Mouse (Mus musculus) cerebellum, adult 9-11 months (tissue): ENCODE measurements at regions not wholly inside any gene's neighbourhood (a gene's known extent, or its start where the extent isn't known, plus 50 kb on each side); places are given as distances from the start of the nearest gene placed in this dataset.
A peak's percentile ranks its signal among the peaks of the same experiment; 100 is the strongest.
"Not testable (repeated sequence)": the region's sequence is repeated elsewhere in the genome, so short reads cannot be mapped to it uniquely, and the experiment has no call there.

Experiments
- DNase-seq: peaks from one replicate; pipeline ENCODE4 v3.0.0; 2022

GRCm38 (mm10) chr4:9724801-9725200, 1149.5 kb upstream of the 2610301B20Rik start:
- DNase-seq: not testable (repeated sequence)

- no peak for DNase-seq
Measured at GRCm38 (mm10) chr4:9737691-9738090, 1136.6 kb upstream of the 2610301B20Rik start.

GRCm38 (mm10) chr4:9747411-9747938, 1126.8 kb upstream of the 2610301B20Rik start:
- no peak for DNase-seq

GRCm38 (mm10) chr4:9748110-9748509, 1126.2 kb upstream of the 2610301B20Rik start:
- no peak for DNase-seq

- no peak for DNase-seq
Measured at GRCm38 (mm10) chr4:9749877-9750276, 1124.4 kb upstream of the 2610301B20Rik start.

GRCm38 (mm10) chr4:9750404-9750803, 1123.9 kb upstream of the 2610301B20Rik start:
- DNase-seq: no peak

- no peak for DNase-seq
Measured at GRCm38 (mm10) chr4:9763321-9763720, 1111.0 kb upstream of the 2610301B20Rik start.

- peak; percentile 18 for DNase-seq
Measured at GRCm38 (mm10) chr4:9769633-9770205, 1104.6 kb upstream of the 2610301B20Rik start.

GRCm38 (mm10) chr4:9770372-9771102, 1103.8 kb upstream of the 2610301B20Rik start:
- DNase-seq: peak; percentile 69

- no peak for DNase-seq
Measured at GRCm38 (mm10) chr4:9771103-9771474, 1103.2 kb upstream of the 2610301B20Rik start.

GRCm38 (mm10) chr4:9778391-9778790, 1095.9 kb upstream of the 2610301B20Rik start:
- no peak for DNase-seq

- DNase-seq: no peak
Measured at GRCm38 (mm10) chr4:9779594-9779993, 1094.7 kb upstream of the 2610301B20Rik start.

GRCm38 (mm10) chr4:9780179-9780578, 1094.1 kb upstream of the 2610301B20Rik start:
- DNase-seq: peak; percentile 15

- DNase-seq: no peak
Measured at GRCm38 (mm10) chr4:9781318-9781717, 1093.0 kb upstream of the 2610301B20Rik start.

- no peak for DNase-seq
Measured at GRCm38 (mm10) chr4:9787795-9788365, 1086.4 kb upstream of the 2610301B20Rik start.

- no peak for DNase-seq
Measured at GRCm38 (mm10) chr4:9790478-9790877, 1083.8 kb upstream of the 2610301B20Rik start.
